Mouse (Mus musculus): ENCODE data around the gene Abcg1. TPM values are rescaled to one million over a fixed set of nuclear protein-coding genes. Genes with fewer than 3 reads are reported as not detected.

Abcg1 gene
- polyA plus RNA-seq, 1 experiment = 57.4 TPM

DNA sequence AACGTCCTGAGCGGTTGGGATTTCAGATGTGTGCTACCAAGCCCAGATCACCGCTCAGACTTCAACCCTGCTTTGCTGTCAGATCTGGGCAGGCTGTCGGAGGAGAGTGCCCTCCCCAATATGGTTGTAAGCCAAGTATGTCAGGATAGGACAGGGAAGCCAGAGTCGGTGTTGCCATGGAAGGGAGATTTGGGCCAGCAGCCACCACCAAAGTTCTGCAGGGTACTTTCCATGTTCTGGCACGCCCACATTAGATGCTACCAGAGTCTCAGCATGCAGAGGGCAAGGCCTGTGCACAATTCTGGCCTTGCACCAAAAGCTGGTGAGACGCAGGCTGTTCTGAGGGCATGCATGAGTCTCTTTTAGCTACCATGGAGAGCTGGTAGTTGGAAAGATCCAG, 28.7 kb downstream of the Abcg1 start:
- peaks cover 9% of the 10 kb centered on the region; the same call in 1 of the 2 replicates for H3K4me1 ChIP-seq (ENCODE audit: control insufficient read depth, insufficient read depth, low read length)
- DNase-seq = no peak
- WGBS = 82% methylated on average over 7 of the region's 7 CpGs
- H3K4me3 ChIP-seq (replicated peaks; ENCODE audit: extremely low read depth, low read depth, low read length) = no peak overlapping the region
- TF ChIP-seq CTCF (IDR thresholded peaks at IDR 0.05; ENCODE audit: insufficient read depth, low read length) (no peak), POLR2A (IDR thresholded peaks at IDR 0.05; ENCODE audit: borderline replicate concordance, extremely low read depth, low read depth, low read length) (no peak)

DNA sequence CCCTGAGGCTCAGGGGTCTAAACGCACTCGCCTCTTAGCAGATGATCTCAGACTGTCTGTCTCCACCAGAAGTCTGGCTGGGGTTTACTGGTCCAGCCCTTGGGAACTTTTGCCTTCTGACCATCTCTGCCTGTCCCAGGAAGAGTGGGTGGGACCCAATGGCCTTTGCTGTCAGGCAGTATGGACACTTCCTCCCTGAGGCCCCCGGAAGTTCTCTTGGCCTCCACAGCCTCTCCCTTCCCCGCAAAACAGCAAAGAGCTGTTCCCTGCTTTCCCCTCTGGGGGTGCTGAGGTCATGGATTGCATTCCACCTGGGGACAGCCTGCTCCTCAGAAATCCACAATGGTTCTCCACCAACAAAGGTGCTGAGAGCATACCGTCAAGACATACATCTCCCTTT, 31.2 kb downstream of the Abcg1 start:
- H3K4me3 ChIP-seq (replicated peaks; ENCODE audit: extremely low read depth, low read depth, low read length) = no peak overlapping the region
- 41% methylated on average over 5 of the region's 5 CpGs for WGBS
- DNase-seq = no peak

DNA sequence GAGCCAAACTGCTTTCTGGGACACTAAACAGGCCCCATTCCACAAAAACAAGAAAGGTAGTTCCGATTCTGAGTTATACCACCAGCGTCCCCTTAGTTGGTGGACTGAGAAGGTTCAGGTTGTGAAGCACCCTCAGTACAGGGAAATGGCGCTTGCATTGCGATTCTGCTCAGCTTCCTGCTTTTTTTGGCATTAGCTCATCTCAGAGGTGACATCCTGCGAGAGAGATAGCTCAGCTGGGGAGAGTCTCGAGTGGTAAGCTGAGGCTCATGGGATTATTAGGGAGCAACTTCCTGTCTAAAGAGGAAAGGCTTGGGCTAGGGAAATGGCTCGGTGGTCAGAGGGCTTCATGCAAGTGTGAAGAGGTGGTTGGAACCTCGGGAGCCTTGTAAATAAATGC, 32.4 kb downstream of the Abcg1 start:
- DNase-seq = no peak
- 35% methylated on average over 8 of the region's 8 CpGs for WGBS
- peaks cover 6% of the 10 kb centered on the region; the same call in 1 of the 2 replicates for H3K4me1 ChIP-seq (ENCODE audit: control insufficient read depth, insufficient read depth, low read length)
- TF ChIP-seq CTCF (IDR thresholded peaks at IDR 0.05; ENCODE audit: insufficient read depth, low read length) = no peak
- TF ChIP-seq POLR2A (IDR thresholded peaks at IDR 0.05; ENCODE audit: borderline replicate concordance, extremely low read depth, low read depth, low read length) = no peak
- H3K4me3 ChIP-seq (replicated peaks; ENCODE audit: extremely low read depth, low read depth, low read length) = no peak overlapping the region

More for the DNA sequence above, 31.2 kb downstream of the Abcg1 start:
- TF ChIP-seq CTCF (IDR thresholded peaks at IDR 0.05; ENCODE audit: insufficient read depth, low read length) (0 out of 2 replicates have a peak, but pooled peaks have one; percentile 4), POLR2A (IDR thresholded peaks at IDR 0.05; ENCODE audit: borderline replicate concordance, extremely low read depth, low read depth, low read length) (no peak)
- peaks cover 6% of the 10 kb centered on the region; the same call in 1 of the 2 replicates for H3K4me1 ChIP-seq (ENCODE audit: control insufficient read depth, insufficient read depth, low read length)

DNA sequence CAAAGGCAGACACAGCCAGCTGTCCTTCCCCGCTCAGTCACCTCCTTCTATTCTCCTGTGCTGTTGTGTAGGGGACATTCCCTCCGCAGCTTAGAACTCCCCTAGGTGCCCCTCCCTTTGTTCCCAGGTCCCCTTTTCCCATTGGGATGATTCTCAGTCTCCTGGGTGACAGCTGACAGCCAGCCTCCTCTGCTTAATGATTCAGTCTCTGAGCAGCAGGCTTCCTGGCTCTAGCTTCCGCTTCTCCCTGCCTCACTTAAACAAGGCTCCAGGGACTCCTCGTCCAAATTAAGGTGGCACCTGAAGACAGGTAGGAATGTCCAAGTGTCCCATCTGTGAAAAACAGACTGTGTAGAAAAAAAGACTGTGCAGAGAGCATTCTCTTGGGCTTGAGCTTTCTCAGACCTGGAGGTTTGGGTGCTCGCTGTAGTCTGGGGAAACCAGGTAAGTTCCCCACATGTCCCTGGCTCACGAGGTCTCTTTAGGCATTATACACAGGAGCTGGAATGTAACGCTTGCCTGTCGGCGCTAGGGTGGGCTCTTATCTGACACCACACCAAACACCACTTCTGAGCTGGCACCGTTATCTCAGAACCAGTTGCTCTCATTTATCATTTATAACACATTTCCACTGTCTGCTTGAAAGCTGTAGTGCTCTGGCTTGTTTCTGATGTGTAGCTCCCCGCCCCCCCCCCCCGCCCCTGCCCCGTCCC, 33.7 kb downstream of the Abcg1 start:
- WGBS = 48% methylated on average over 13 of the region's 13 CpGs
- TF ChIP-seq CTCF (IDR thresholded peaks at IDR 0.05; ENCODE audit: insufficient read depth, low read length) = no peak
- Histone ChIP-seq H3K4me1 (ENCODE audit: control insufficient read depth, insufficient read depth, low read length) (peaks cover 6% of the 10 kb centered on the region; the same call in 1 of the 2 replicates), H3K4me3 (replicated peaks; ENCODE audit: extremely low read depth, low read depth, low read length) (no peak overlapping the region)
- no peak for DNase-seq

- WGBS = 72% methylated on average over 5 of the region's 5 CpGs
- no peak for TF ChIP-seq CTCF (IDR thresholded peaks at IDR 0.05; ENCODE audit: insufficient read depth, low read length)
- no peak for TF ChIP-seq POLR2A (IDR thresholded peaks at IDR 0.05; ENCODE audit: borderline replicate concordance, extremely low read depth, low read depth, low read length)
- peaks cover under 1% of the 10 kb centered on the region; the same call in 1 of the 2 replicates for H3K4me1 ChIP-seq (ENCODE audit: control insufficient read depth, insufficient read depth, low read length)
- no peak for DNase-seq
- no peak overlapping the region for H3K4me3 ChIP-seq (replicated peaks; ENCODE audit: extremely low read depth, low read depth, low read length)
Measured at GRCm38 (mm10) chr17:31094781-31095180, 37.3 kb downstream of the Abcg1 start.

DNA sequence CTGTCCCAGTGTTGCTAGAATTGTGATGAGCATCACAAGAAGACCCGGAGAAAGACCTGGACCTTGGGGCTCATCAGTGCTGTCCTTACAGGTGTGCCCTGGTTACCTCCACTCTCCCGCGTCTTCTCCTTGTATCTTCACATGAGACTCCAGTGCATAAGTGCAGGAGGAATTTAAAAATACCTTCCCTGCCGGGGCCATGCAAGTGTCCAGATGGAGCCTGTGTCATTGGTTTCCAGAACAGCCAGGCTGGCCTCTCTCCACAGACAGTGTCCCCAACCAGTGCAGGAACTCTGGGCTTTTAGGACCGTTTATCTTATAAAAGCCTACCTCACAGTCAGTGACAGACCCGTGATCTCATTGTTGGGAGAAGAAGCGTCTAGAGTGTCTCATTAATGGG, 38.1 kb downstream of the Abcg1 start:
- Histone ChIP-seq H3K4me3 (replicated peaks; ENCODE audit: extremely low read depth, low read depth, low read length) (no peak overlapping the region), H3K4me1 (ENCODE audit: control insufficient read depth, insufficient read depth, low read length) (no peaks in the 10 kb centered on the region)
- DNase-seq = no peak
- WGBS = 77% methylated on average over 7 of the region's 7 CpGs
- TF ChIP-seq POLR2A (IDR thresholded peaks at IDR 0.05; ENCODE audit: borderline replicate concordance, extremely low read depth, low read depth, low read length) (no peak), CTCF (IDR thresholded peaks at IDR 0.05; ENCODE audit: insufficient read depth, low read length) (no peak)

DNA sequence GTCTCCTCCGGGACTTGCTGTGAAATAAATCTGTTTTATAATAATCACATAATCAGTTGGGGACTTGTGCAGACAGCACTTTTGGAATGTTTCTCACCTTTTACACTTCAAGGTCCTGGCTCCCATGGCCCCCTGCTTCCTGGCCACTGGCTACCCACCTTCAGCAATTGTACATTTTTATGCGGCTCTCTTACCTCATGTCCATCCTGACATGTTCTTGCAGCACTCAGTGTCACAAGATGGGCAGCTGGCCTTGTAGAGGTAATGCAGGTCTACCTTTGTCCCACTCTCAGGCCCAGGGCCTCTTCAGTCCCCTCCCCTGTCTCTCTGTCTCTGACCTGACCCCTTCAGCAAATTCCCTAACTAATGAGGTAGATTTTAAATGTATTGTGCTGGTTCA, 39.4 kb downstream of the Abcg1 start:
- WGBS = 99% methylated on average over 2 of the region's 2 CpGs
- Histone ChIP-seq H3K4me1 (ENCODE audit: control insufficient read depth, insufficient read depth, low read length) (no peaks in the 10 kb centered on the region), H3K4me3 (replicated peaks; ENCODE audit: extremely low read depth, low read depth, low read length) (no peak overlapping the region)
- TF ChIP-seq CTCF (IDR thresholded peaks at IDR 0.05; ENCODE audit: insufficient read depth, low read length) (no peak), POLR2A (IDR thresholded peaks at IDR 0.05; ENCODE audit: borderline replicate concordance, extremely low read depth, low read depth, low read length) (no peak)
- DNase-seq = no peak

DNA sequence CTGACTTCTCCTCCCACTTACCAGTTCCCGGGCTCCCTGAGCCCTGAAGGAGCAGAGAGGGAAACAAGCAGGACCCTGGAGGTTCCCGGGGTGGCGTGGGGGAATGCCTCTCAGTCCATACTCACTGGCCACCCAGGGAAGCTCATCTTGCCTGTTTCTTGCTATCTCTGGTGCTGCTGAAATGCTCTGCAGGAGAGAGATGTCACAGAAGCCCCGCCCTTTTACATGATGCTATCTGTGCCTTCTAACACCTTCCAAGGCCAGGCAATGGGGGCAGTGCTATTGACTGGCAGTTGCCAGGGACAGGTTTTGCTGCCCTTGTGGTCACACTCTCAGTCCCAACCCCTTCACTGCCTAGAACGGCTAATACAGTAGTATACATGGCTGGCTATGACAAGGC, 41.3 kb downstream of the Abcg1 start:
- Histone ChIP-seq H3K4me1 (ENCODE audit: control insufficient read depth, insufficient read depth, low read length) (no peaks in the 10 kb centered on the region), H3K4me3 (replicated peaks; ENCODE audit: extremely low read depth, low read depth, low read length) (no peak overlapping the region)
- 78% methylated on average over 5 of the region's 5 CpGs for WGBS
- no peak for TF ChIP-seq CTCF (IDR thresholded peaks at IDR 0.05; ENCODE audit: insufficient read depth, low read length)
- TF ChIP-seq POLR2A (IDR thresholded peaks at IDR 0.05; ENCODE audit: borderline replicate concordance, extremely low read depth, low read depth, low read length) = no peak
- DNase-seq = no peak

DNA sequence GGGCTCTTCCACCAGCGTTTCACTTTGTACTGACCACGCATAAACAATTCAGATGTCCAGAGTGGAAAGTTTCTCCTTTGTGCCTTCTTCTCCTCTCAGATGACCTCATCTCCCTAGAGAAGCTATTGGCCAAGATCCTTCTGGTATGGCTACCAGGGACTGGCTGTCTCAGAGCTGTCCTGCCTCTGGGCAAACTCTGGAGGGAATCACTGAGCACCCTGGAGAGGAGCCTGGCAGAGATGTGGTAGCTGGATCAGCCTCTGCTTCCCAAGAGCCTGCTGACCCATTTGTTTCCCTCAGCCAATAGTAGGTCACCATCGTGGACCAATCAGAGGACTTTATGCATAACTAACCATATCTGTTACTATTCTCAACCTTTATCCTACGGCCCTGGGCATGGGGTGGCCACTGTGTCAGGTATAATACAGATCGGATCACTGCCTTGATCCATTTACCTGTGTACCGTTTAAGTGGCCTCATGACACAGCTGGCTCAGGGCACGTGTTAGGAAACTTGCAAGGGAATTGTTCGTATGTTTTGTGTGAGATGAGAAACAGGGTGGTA, 45.6 kb downstream of the Abcg1 start:
- no peak for TF ChIP-seq POLR2A (IDR thresholded peaks at IDR 0.05; ENCODE audit: borderline replicate concordance, extremely low read depth, low read depth, low read length)
- TF ChIP-seq CTCF (IDR thresholded peaks at IDR 0.05; ENCODE audit: insufficient read depth, low read length) = no peak
- H3K4me3 ChIP-seq (replicated peaks; ENCODE audit: extremely low read depth, low read depth, low read length) = no peak overlapping the region
- DNase-seq = no peak
- WGBS = 85% methylated on average over 8 of the region's 8 CpGs
- no peaks in the 10 kb centered on the region for H3K4me1 ChIP-seq (ENCODE audit: control insufficient read depth, insufficient read depth, low read length)

- TF ChIP-seq CTCF (IDR thresholded peaks at IDR 0.05; ENCODE audit: insufficient read depth, low read length) = no peak
- TF ChIP-seq POLR2A (IDR thresholded peaks at IDR 0.05; ENCODE audit: borderline replicate concordance, extremely low read depth, low read depth, low read length) = no peak
- WGBS = 81% methylated on average over 8 of the region's 8 CpGs
- Histone ChIP-seq H3K4me3 (replicated peaks; ENCODE audit: extremely low read depth, low read depth, low read length) (no peak overlapping the region), H3K4me1 (ENCODE audit: control insufficient read depth, insufficient read depth, low read length) (no peaks in the 10 kb centered on the region)
- DNase-seq = no peak
Measured at GRCm38 (mm10) chr17:31103823-31104222, 46.3 kb downstream of the Abcg1 start.
